Mouse (Mus musculus): ENCODE results near the gene Kif1a. TPM values are rescaled to one million over a fixed set of nuclear protein-coding genes. Genes with fewer than 3 reads are reported as not detected.
A peak's percentile ranks its signal among the peaks of the same experiment; 100 is the strongest.

Gene Kif1a
- total RNA-seq, 2 experiments from 2014 or later, result 908 to 919 TPM

GRCm38 (mm10) chr1:93100576-93101491 is 917 bp downstream of the Kif1a start:
- peak; percentile 66 to 85 for DNase-seq (ENCODE audit: extremely low spot score in 1 of 2, low spot score in 2 of 2)
- intact Hi-C loops (cut with DNase I), result no loop called here

- peak in 1 of 2 experiments; percentile 74 for DNase-seq (ENCODE audit: extremely low spot score in 1 of 2, low spot score in 2 of 2)
- intact Hi-C loops (cut with DNase I), result no loop called here
Measured at GRCm38 (mm10) chr1:93100243-93100575, 1.5 kb downstream of the Kif1a start.

GRCm38 (mm10) chr1:93098956-93099355 is 2.8 kb downstream of the Kif1a start:
- DNase-seq (ENCODE audit: extremely low spot score in 1 of 2, low spot score in 2 of 2), result no peak

GRCm38 (mm10) chr1:93092582-93092981 is 9.2 kb downstream of the Kif1a start:
- no peak for DNase-seq (ENCODE audit: extremely low spot score in 1 of 2, low spot score in 2 of 2)
- intact Hi-C loops (cut with DNase I), result no loop called here

More at GRCm38 (mm10) chr1:93098956-93099355, 2.8 kb downstream of the Kif1a start:
- intact Hi-C loops (cut with DNase I), result no loop called here

- DNase-seq (ENCODE audit: extremely low spot score in 1 of 2, low spot score in 2 of 2), result peak; percentile 47 to 62
Measured at GRCm38 (mm10) chr1:93085136-93085535, 16.6 kb downstream of the Kif1a start.

GRCm38 (mm10) chr1:93083420-93084285 is 18.1 kb downstream of the Kif1a start:
- intact Hi-C loops (cut with DNase I), result no loop called here
- peak in 1 of 2 experiments; percentile 68 for DNase-seq (ENCODE audit: extremely low spot score in 1 of 2, low spot score in 2 of 2)

More at GRCm38 (mm10) chr1:93085136-93085535, 16.6 kb downstream of the Kif1a start:
- intact Hi-C loops (cut with DNase I), result no loop called here

GRCm38 (mm10) chr1:93082121-93082520 is 19.6 kb downstream of the Kif1a start:
- intact Hi-C loops (cut with DNase I), result no loop called here

GRCm38 (mm10) chr1:93080930-93081589 is 20.7 kb downstream of the Kif1a start:
- intact Hi-C loops (cut with DNase I), result no loop called here
- peak in 1 of 2 experiments; percentile 64 for DNase-seq (ENCODE audit: extremely low spot score in 1 of 2, low spot score in 2 of 2)

More at GRCm38 (mm10) chr1:93082121-93082520, 19.6 kb downstream of the Kif1a start:
- DNase-seq (ENCODE audit: extremely low spot score in 1 of 2, low spot score in 2 of 2), result no peak

GRCm38 (mm10) chr1:93079602-93080001 is 22.1 kb downstream of the Kif1a start:
- DNase-seq (ENCODE audit: extremely low spot score in 1 of 2, low spot score in 2 of 2), result peak; percentile 50 to 60

GRCm38 (mm10) chr1:93072279-93072865 is 29.4 kb downstream of the Kif1a start:
- no peak for DNase-seq (ENCODE audit: extremely low spot score in 1 of 2, low spot score in 2 of 2)
- intact Hi-C loops (cut with DNase I), result no loop called here

More at GRCm38 (mm10) chr1:93079602-93080001, 22.1 kb downstream of the Kif1a start:
- intact Hi-C loops (cut with DNase I), result no loop called here

GRCm38 (mm10) chr1:93071487-93071971 is 30.2 kb downstream of the Kif1a start:
- intact Hi-C loops (cut with DNase I), result no loop called here
- DNase-seq (ENCODE audit: extremely low spot score in 1 of 2, low spot score in 2 of 2), result no peak

GRCm38 (mm10) chr1:93070881-93071280 is 30.9 kb downstream of the Kif1a start:
- intact Hi-C loops (cut with DNase I), result no loop called here
- DNase-seq (ENCODE audit: extremely low spot score in 1 of 2, low spot score in 2 of 2), result no peak

- intact Hi-C loops (cut with DNase I), result no loop called here
- DNase-seq (ENCODE audit: extremely low spot score in 1 of 2, low spot score in 2 of 2), result no peak
Measured at GRCm38 (mm10) chr1:93068553-93068952, 33.2 kb downstream of the Kif1a start.

GRCm38 (mm10) chr1:93065654-93066053 is 36.1 kb downstream of the Kif1a start:
- DNase-seq (ENCODE audit: extremely low spot score in 1 of 2, low spot score in 2 of 2), result no peak
- intact Hi-C loops (cut with DNase I), result no loop called here

- DNase-seq (ENCODE audit: extremely low spot score in 1 of 2, low spot score in 2 of 2), result peak in 1 of 2 experiments; percentile 70
- intact Hi-C loops (cut with DNase I), result no loop called here
Measured at GRCm38 (mm10) chr1:93063694-93064093, 38.1 kb downstream of the Kif1a start.

- DNase-seq (ENCODE audit: extremely low spot score in 1 of 2, low spot score in 2 of 2), result no peak
- intact Hi-C loops (cut with DNase I), result no loop called here
Measured at GRCm38 (mm10) chr1:93051124-93051833, 50.5 kb downstream of the Kif1a start.

GRCm38 (mm10) chr1:93050071-93050470 is 51.7 kb downstream of the Kif1a start:
- intact Hi-C loops (cut with DNase I), result no loop called here
- DNase-seq (ENCODE audit: extremely low spot score in 1 of 2, low spot score in 2 of 2), result no peak

Measured in left cerebral cortex, postnatal 10 days (tissue).